Mouse (Mus musculus): ENCODE data around the gene B230217C12Rik.

GRCm38 (mm10) chr11:97842001-97842400 is 1.4 kb downstream of the B230217C12Rik start:
- no peak for TF ChIP-seq CTCF (IDR thresholded peaks at IDR 0.05; ENCODE audit: low read depth)
- TF ChIP-seq EP300 (IDR thresholded peaks at IDR 0.05; ENCODE audit: low read depth), result no peak

Data from liver, postnatal 0 days (tissue).